Mouse (Mus musculus) bone marrow, adult 2 months (tissue): ENCODE measurements around the gene Cog2.

Source experiments
- CTCF ChIP-seq: fragments of 200-500 bp; IDR thresholded peaks from 2 replicates; pipeline ENCODE4 v1.5.1; 2011; ENCODE audit warnings: low read length, control low read depth; ENCODE audit not compliant: control insufficient read depth, insufficient read depth
- POLR2A ChIP-seq: fragments of 200-500 bp; IDR thresholded peaks from 2 replicates; pipeline ENCODE4 v1.6.1; 2011; ENCODE audit warnings: low read depth, mild to moderate bottlenecking, control low read depth, low read length, borderline replicate concordance; ENCODE audit not compliant: control insufficient read depth

DNA sequence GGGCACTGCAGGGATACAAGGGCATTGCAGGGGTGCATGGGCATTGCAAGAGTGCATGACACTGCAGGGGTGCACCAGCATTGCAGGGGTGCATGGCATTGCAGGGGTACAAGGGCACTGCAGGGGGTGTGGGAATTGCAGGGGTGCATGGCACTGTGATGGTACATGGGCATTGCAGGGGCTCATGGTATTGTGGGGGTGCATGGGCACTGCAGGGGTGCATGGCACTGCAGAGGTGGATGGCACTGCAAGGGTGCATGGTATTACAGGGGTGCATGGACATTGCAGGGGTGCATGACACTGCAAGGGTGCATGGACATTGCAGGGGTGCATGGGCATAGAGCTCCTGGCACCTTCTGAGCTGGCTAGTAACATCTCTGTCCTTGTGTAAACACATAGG, 22.2 kb upstream of the Cog2 start:
- no peak for TF ChIP-seq POLR2A
- no peak for TF ChIP-seq CTCF
